Mouse (Mus musculus) frontal cortex, postnatal 36 days (tissue): ENCODE measurements around the gene Scarf2.

Source experiments
- DNase-seq, 2 experiments: peaks; one replicate each; pipeline ENCODE4 v3.0.0; 2022; ENCODE audit warnings: low spot score in 2 of 2

Scarf2 gene

GRCm38 (mm10) chr16:17796971-17797811 lies at the start of gene Scarf2:
Gene Scarf2 (plus strand): TSS chr16:17797282.
- DNase-seq: no peak

DNA sequence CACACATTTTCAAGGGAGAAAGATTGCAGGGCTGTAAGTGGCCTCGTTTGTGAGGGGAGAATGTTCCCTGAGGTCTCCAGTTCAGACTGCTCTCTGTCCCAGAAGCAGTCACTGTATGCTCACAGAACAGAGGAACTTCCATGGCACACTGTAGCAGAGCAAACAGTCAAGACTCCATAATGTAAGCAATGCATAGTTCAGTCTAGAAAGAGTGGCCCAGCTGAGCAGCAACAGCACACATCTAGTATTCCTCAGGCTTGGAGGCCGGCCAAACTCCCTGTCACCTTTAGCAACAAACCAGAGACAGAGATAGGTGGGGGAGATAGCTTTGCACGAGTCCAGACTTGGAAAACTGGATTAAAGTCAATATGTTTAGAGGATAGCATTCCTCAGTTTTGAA lies 44.1 kb upstream of the Scarf2 start:
- no peak for DNase-seq

DNA sequence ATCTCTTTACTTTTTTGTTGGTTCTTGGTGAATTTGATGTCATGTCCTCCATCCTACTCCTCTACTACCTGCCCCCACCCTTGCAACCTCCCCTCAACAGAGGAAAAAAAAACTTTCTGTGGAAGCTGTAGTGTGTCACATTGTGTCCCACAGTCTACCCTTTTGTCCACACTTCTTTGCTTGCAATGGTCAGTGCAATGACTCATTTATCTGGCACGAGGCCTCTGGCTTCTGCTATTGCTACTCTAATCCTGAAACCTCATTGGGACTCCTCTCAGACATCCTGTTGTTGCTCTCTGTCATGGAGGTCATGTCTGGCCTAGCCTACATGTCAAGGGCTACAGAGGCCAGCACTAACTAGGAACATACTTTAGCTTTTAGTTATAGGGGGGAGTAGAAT lies 43.4 kb upstream of the Scarf2 start:
- no peak for DNase-seq

GRCm38 (mm10) chr16:17757756-17758155 lies 39.3 kb upstream of the Scarf2 start:
- no peak for DNase-seq

DNA sequence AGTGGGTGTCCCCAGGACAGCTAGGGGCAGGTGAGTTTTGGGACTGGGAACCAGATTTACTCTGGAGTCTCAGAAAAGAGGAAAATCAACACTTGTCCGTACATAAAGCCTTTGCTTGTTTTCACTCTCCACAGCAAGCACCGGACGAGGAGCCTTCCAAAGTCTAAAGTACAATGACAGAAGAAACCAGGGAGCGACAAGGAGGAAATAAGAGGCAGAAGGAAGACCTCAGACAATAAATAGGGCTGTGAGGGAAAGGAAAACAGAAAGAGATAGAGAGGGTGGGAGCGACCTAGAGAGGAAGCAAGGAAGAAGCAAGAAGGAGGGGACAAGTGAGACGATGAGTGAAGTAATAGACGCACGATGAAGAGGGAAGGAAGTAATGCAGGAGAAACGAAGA lies 38.2 kb upstream of the Scarf2 start:
- no peak for DNase-seq

DNA sequence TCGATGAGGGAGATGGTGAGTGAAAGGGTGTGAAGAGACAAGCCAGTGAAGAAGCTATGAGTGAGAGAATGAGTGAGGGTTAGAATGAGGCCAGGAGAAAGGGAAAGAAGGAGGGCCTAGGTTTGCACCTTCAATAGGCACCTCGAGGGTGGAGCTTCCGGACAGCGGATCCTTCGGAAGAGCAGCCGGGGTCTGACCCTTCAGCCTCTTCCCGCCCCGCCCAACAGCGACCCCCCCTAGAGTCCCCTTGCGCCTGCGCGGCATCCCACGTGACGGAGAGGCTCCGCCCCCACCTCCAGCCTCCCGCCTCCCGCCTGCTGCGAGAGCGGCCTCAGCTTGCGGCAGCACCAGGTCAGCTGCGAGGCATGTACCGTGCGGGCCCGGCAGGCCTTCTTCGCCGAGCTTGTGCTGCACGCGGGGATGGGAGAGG lies 37.7 kb upstream of the Scarf2 start, which contains the start of gene Klhl22:
Gene Klhl22, plus strand, starts transcription at position 275 of the 430 bp plus-strand sequence.
- peak; percentile 86 to 89 for DNase-seq

DNA sequence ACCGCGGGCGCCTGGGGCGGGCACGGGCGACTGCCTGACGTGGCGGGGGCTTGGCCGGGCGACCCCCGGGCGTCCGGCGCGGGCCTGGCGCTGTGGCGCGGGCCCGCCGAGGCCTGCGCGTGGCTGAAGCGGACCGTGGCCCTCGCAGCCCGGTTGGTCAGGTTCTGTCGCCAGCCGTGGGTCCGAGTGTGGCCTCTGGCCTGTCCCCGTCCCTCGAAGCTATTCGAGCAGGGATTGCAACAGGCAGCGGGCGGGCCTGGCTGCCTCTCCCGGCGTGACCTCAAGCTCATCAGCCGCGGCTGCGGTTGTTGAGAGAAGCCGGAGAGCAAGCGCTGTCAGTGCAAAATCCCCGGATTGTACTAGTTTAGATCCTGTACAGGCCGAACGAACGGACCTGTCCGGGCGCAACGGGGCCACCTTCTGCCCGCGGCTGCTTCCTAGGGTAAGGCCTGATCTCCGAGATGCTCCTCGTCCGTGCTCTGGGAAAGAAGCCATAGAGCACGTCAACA lies 37.2 kb upstream of the Scarf2 start:
- DNase-seq: peak; percentile 35 to 45

- DNase-seq: peak in 1 of 2 experiments; percentile 7
Observed at GRCm38 (mm10) chr16:17760657-17761056, 36.4 kb upstream of the Scarf2 start.

DNA sequence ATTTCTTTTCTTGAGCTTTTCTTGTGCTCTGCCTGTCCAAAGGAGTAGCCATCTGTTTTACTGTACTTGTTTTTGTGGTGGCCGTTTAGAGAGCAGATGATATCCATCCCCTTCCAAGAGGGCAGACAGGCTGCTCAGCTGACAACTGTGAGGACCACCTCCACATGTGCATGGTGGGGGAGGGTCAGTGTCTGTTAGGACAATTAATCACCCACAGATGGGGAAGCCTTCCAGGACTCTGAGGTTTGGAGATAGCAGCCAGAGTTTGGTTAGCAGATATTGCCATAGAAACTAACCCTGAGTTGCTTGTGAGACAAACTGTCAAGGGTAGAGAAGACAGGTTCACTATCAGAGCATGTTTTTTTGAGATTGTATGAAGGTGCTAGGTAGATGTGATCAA lies 36.0 kb upstream of the Scarf2 start:
- no peak for DNase-seq

DNA sequence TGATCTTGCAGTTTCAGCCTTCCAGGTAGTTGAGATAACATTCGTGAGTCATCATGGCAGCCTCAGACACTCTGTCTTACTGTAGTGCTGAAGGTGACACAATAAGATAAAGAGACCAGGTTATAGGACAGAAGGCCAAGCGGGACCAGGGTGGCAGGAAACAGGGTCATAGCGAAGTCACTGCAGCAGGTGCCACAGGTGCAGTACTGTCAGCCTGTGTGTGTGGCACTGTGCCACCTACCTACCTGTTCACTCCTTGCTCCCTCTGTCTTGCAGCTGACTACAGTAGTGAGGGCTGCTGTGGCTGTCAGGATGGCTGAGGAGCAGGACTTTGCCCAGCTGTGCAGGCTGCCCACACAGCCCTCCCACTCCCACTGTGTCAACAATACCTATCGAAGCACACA lies 33.0 kb upstream of the Scarf2 start:
- no peak for DNase-seq

GRCm38 (mm10) chr16:17768834-17769233 lies 28.2 kb upstream of the Scarf2 start:
- DNase-seq: peak; percentile 13 to 55

- no peak for DNase-seq
Observed at GRCm38 (mm10) chr16:17771117-17771865, 25.8 kb upstream of the Scarf2 start.

GRCm38 (mm10) chr16:17776828-17777227 lies 20.3 kb upstream of the Scarf2 start:
- DNase-seq: no peak

- no peak for DNase-seq
Observed at GRCm38 (mm10) chr16:17778223-17778622, 18.9 kb upstream of the Scarf2 start.

DNA sequence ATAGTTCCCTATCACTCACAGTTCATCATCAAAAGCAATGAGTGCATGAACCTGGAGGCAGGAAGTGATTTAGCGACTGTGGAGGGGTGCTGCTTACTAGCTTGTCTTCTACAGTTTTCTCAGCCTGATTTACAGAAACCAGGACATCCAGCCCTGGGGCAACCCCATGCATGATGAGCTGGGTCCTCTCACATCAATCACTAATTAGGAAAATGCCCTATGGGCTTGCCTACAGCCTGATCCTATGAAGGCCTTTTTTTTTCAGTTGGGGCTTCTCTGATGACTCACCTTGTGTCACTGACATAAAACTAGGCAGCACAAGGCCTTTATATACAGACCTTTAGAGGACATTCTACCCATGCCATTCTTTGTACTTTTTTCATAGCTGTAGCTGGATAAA lies 17.4 kb upstream of the Scarf2 start:
- no peak for DNase-seq

DNA sequence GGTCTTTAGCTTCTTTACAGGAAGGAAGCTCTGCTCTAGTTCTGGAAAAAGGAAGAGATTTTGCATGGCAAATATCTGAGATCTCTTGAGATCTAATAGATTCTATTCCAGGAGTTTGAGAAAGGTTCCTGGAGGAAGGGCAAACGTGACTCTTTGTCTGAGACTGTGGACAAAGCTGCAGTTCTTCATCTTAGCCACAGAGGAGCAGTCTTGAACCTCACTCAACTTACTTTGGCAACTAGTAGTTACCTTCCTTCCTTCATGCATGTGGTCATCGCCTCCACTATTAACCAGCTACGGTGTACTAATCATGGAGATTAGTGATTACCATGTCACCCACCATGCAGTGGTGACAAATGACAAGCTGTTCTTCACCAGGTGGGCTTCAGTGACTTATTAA lies 11.7 kb upstream of the Scarf2 start:
- DNase-seq: no peak

GRCm38 (mm10) chr16:17792728-17793127 lies 4.4 kb upstream of the Scarf2 start:
- DNase-seq: no peak

DNA sequence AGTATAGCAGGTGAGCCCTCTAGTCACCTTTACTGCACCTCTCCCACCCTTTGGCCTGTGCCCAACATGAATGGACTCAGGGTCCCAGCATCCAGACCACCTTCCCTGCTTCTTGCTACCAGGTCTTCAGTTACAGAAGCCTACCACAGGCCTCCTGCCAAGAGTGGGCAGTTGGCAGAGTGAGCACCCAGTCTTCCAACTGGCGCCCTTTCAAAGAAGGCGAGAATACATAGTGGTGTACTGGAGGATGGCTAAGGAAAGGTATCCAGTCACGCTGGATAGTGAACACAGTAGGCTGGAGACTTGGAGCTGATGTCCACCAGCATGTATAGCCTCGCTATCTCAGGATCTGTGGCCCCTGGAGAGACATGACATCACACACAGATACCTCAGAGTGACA lies 3.0 kb upstream of the Scarf2 start:
- peak in 1 of 2 experiments; percentile 61 for DNase-seq

GRCm38 (mm10) chr16:17795643-17796042 lies 1.4 kb upstream of the Scarf2 start:
- no peak for DNase-seq

GRCm38 (mm10) chr16:17796519-17796918 lies 563 bp upstream of the Scarf2 start:
- no peak for DNase-seq

DNA sequence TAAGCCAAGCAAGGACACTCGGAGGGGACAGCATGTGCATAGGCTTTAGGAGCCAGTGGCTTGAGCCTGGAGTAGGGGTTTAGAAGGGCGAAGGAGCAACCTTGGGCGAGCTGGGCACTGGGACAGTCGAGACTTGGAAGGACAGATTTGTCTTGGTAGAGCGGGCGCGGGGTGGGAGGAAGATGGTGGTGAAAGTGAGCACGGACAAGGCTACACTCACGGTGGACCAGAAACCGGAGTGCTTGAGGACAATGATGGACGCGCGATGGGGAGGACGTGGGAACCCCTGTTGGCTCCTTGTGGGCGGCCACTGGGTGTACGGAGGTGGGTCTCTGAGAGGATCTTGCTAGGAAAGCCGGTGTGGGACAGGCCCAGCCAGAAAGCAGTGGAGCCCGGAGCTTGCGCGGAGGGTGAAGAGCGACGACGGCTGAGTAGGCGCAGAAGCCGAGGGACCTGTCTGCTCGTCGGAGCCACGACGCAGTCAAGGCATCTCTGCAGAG lies 780 bp downstream of the Scarf2 start:
- DNase-seq: no peak
